Mouse (Mus musculus): ENCODE data around the gene AI464131. TPM values are rescaled to one million over a fixed set of nuclear protein-coding genes. Genes with fewer than 3 reads are reported as not detected.

Gene AI464131
- total and polyA plus RNA-seq, 3 experiments, result 1.2 to 2.2 TPM; not detected in 1

DNA sequence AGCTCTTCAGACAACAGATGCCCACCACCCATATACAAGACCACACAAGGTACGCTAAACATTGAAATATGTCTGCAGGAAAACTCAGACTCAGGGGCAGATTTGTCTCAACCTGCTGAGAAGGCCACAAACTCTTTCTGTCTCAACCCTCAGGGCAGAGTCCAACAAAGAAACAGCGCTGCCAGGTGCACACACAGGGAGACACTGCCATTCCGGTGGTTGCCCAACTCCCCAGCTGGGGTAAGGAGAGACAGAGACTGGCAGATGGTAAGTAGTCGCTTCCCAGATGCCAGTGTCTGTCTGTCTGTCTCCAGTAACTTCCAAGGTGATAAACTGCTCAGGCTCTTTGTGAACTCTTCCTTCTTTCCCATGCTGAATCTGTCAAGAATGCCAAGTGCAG, 2.1 kb downstream of the AI464131 start:
- Histone ChIP-seq H3K79me2 (ENCODE audit: control insufficient read depth, insufficient read depth, low read length, poor library complexity) (no peaks in the 10 kb centered on the region), H3K4me3 (ENCODE audit: control insufficient read depth in 1 of 2, insufficient read depth in 1 of 2, low read depth in 2 of 2, low read length in 2 of 2) (no peak overlapping the region), H3K36me3 (ENCODE audit: control insufficient read depth in 1 of 2, insufficient read depth in 2 of 2, low read length in 2 of 2) (peaks cover 0 to 18% of the 10 kb centered on the region in 2 experiments; a peak in 2 of 4 replicates), H3K9me3 (replicated peaks; ENCODE audit: insufficient read depth, low read length) (no peaks in the 10 kb centered on the region), H3K9ac (ENCODE audit: control insufficient read depth, low read depth, low read length, poor library complexity, severe bottlenecking) (no peak overlapping the region), H3K4me1 (ENCODE audit: control insufficient read depth in 1 of 2, insufficient read depth in 2 of 2, low read length in 2 of 2) (peaks cover 4 to 25% of the 10 kb centered on the region in 2 experiments; a peak in 3 of 4 replicates), H3K27me3 (ENCODE audit: control insufficient read depth in 1 of 2, insufficient read depth in 2 of 2, low read length in 2 of 2) (no peaks in the 10 kb centered on the region), H3K27ac (ENCODE audit: control insufficient read depth, low read depth, low read length) (no peak overlapping the region)
- DNase-seq (ENCODE audit: low read depth, low spot score), result no peak
- no peak for TF ChIP-seq HCFC1 (IDR thresholded peaks at IDR 0.05; ENCODE audit: low read depth, low read length)
- no peak for TF ChIP-seq ETS1 (IDR thresholded peaks at IDR 0.05; ENCODE audit: low read depth, low read length)
- TF ChIP-seq POLR2AphosphoS5 (IDR thresholded peaks at IDR 0.05; ENCODE audit: borderline replicate concordance, low read depth, low read length), result no peak
- no peak for TF ChIP-seq MAZ (IDR thresholded peaks at IDR 0.05; ENCODE audit: low read depth, low read length)
- no peak for TF ChIP-seq POLR2A (IDR thresholded peaks at IDR 0.05; ENCODE audit: control insufficient read depth in 1 of 2, insufficient read depth in 1 of 2, low read depth in 1 of 2, low read length in 2 of 2, poor library complexity in 1 of 2)
- TF ChIP-seq MAX (IDR thresholded peaks at IDR 0.05; ENCODE audit: low read length), result no peak
- TF ChIP-seq CHD2 (IDR thresholded peaks at IDR 0.05; ENCODE audit: low read length), result no peak
- no peak for TF ChIP-seq MAFK (IDR thresholded peaks at IDR 0.05; ENCODE audit: borderline replicate concordance, low read depth, low read length)
- no peak for TF ChIP-seq MYB (IDR thresholded peaks at IDR 0.05; ENCODE audit: low read depth, low read length)
- TF ChIP-seq BHLHE40 (IDR thresholded peaks at IDR 0.05; ENCODE audit: borderline replicate concordance, low read depth, low read length), result no peak
- TF ChIP-seq NELFE (IDR thresholded peaks at IDR 0.05; ENCODE audit: low read depth, low read length), result no peak
- TF ChIP-seq TAL1 (IDR thresholded peaks at IDR 0.05; ENCODE audit: low read length), result no peak
- no peak for TF ChIP-seq USF1 (IDR thresholded peaks at IDR 0.05; ENCODE audit: low read depth, low read length)
- TF ChIP-seq UBTF (IDR thresholded peaks at IDR 0.05; ENCODE audit: borderline replicate concordance, insufficient read depth, low read depth, low read length), result no peak
- no peak for TF ChIP-seq ZNF384 (IDR thresholded peaks at IDR 0.05; ENCODE audit: low read depth, low read length)
- TF ChIP-seq USF2 (IDR thresholded peaks at IDR 0.05; ENCODE audit: borderline replicate concordance in 1 of 2, insufficient read depth in 1 of 2, low read depth in 1 of 2, low read length in 2 of 2), result no peak
- no peak for TF ChIP-seq CTCF (IDR thresholded peaks at IDR 0.05 in 2 of 3, conservative IDR thresholded peaks at IDR 0.05 in 1 of 3; ENCODE audit: control insufficient read depth in 1 of 3, insufficient read depth in 1 of 3, low read depth in 2 of 3, low read length in 3 of 3, poor library complexity in 1 of 3, severe bottlenecking in 1 of 3)
- TF ChIP-seq ZKSCAN1 (IDR thresholded peaks at IDR 0.05; ENCODE audit: low read depth, low read length), result no peak

- TF ChIP-seq ETS1 (IDR thresholded peaks at IDR 0.05; ENCODE audit: low read depth, low read length) (no peak), RAD21 (IDR thresholded peaks at IDR 0.05; ENCODE audit: low read depth, low read length) (no peak), NRF1 (IDR thresholded peaks at IDR 0.05; ENCODE audit: insufficient read depth, low read depth, low read length, poor library complexity, severe bottlenecking) (no peak), TBP (IDR thresholded peaks at IDR 0.05; ENCODE audit: low read depth, low read length) (no peak)
- Histone ChIP-seq H3K4me1 (ENCODE audit: control insufficient read depth in 1 of 2, insufficient read depth in 2 of 2, low read length in 2 of 2) (peaks cover 0 to 13% of the 10 kb centered on the region in 2 experiments; a peak in 3 of 4 replicates), H3K27me3 (ENCODE audit: control insufficient read depth in 1 of 2, insufficient read depth in 2 of 2, low read length in 2 of 2) (no peaks in the 10 kb centered on the region), H3K9me3 (replicated peaks; ENCODE audit: insufficient read depth, low read length) (no peaks in the 10 kb centered on the region), H3K36me3 (ENCODE audit: control insufficient read depth in 1 of 2, insufficient read depth in 2 of 2, low read length in 2 of 2) (peaks cover 0 to 10% of the 10 kb centered on the region in 2 experiments; a peak in 2 of 4 replicates), H3K27ac (ENCODE audit: control insufficient read depth, low read depth, low read length) (no peak overlapping the region), H3K4me3 (ENCODE audit: control insufficient read depth in 1 of 2, insufficient read depth in 1 of 2, low read depth in 2 of 2, low read length in 2 of 2) (no peak overlapping the region), H3K79me2 (ENCODE audit: control insufficient read depth, insufficient read depth, low read length, poor library complexity) (no peaks in the 10 kb centered on the region), H3K9ac (ENCODE audit: control insufficient read depth, low read depth, low read length, poor library complexity, severe bottlenecking) (no peak overlapping the region)
- no peak for DNase-seq (ENCODE audit: low read depth, low spot score)
Observed at GRCm38 (mm10) chr4:41499619-41500018, 3.3 kb downstream of the AI464131 start.
